Mouse (Mus musculus): ENCODE results near the gene Dab1. TPM values are rescaled to one million over a fixed set of nuclear protein-coding genes. Genes with fewer than 3 reads are reported as not detected.
A peak's percentile ranks its signal among the peaks of the same experiment; 100 is the strongest.

Dab1 gene
- total RNA-seq, 2 experiments from 2014 or later, result 117 to 119 TPM

DNA sequence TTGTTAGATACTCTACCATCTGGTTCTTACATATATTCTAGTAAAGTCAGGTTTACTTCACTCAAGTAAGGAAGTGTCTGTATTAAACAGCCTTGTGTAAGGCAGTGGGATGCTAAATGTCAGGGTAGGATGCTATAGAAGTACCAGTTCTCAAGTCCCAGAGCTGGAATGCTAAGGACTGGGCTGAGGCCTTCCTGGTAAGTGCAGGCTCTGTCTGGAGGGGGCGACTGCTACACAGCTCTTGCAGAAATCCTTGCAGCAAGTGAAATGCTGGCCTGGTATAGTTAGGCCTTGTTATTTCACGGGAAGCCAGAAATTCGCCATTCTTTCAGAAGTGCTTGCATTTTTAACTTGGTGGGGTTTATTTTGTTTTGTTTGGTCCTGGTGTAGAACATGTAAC lies 72.6 kb downstream of the Dab1 start:
- DNase-seq (ENCODE audit: low spot score in 2 of 2), result no peak

DNA sequence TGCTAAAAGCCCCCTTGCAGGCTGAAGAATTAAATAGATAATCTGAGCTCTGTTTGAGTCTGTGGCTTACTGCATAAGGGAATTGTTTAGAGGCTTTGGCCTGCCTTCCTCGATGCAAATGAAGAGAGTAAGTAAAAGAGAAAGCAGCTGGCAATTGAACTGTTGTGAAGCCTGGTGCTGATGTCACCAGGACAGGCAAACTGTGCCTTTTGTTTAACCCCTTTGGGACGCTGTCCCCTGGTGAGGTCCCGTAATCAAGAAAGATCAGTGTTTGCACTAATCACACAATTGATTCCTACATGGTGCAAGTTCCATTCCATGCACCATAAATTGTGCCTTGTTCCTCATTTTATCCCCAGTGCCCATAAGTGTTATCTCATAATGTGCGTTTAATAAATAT lies 80.6 kb downstream of the Dab1 start:
- no peak for DNase-seq (ENCODE audit: low spot score in 2 of 2)

DNA sequence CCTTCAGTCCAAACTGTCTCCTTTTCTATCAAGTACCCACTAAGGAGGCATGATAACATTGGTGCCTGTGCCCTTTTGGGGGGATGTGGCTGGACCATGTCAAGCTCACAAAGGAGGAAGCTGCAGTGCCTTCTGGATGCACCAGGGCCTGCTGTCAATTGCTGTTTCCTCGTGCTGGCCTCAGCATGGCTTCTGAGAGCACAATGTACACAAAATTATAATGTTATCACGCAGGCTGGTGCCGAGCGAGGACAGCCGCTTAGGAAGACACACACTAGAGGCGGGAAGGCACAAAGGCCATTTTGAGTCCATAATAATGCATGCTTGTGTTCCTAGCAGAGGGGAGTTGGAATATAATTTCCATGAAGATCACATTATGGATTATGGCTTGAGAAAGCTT lies 81.2 kb downstream of the Dab1 start:
- no peak for DNase-seq (ENCODE audit: low spot score in 2 of 2)

DNA sequence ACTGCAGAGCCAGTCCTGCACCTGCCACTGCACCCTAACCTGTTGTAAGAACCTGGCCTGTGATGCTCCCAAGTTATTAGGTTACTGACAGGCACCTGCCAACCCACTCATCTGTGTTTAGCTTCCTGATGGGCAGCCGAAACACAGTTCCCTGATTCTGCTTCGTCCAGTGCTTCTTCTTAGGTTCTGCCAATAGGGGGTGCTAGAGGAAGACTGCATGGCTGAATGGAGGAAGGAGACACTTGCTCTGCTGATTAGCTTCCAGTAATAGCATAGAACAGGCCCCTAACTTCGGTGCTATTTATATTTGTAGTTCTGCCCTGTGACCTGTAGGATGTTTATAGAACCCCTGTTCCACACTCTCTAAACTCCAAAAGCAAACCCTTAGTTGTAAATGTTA lies 83.0 kb downstream of the Dab1 start:
- DNase-seq (ENCODE audit: low spot score in 2 of 2), result no peak

DNA sequence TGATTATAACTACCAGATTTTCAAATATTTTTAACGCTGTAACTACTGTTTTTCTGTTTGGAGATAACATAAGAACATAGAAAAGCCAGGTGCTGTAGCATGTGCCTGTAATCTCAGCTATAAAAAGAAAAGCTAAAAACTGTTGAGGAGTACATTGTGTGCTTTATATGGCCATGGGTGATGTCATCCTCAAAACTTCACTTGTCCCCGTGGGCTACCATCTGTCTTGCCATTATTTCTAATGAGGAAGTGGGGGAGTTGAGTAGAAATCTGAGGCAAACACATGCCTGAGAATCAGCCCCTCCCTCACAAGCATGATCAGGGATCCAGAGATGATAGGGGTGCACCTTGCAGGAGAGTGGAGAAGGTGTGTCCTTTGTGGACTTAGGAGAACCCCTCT lies 85.3 kb downstream of the Dab1 start:
- no peak for DNase-seq (ENCODE audit: low spot score in 2 of 2)

DNA sequence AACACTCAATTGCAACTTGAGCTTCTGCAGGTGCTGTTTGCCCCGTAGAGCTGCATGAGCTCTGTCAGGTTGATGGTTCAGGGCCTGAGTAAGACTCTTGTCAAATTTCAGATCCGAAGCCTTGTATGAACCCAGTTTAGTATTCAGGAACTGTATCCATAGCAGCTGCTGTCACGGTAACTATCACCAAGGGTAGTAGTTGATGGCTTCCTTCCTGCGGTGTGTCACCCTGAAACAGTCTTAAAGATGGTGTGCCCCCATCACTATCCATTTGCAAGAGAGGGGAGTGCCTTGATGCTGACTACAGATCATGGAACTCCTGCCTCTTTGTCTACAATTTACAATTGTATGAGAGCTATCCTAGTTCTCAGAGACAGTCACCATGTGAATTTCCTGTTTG lies 87.3 kb downstream of the Dab1 start:
- DNase-seq (ENCODE audit: low spot score in 2 of 2), result no peak

DNA sequence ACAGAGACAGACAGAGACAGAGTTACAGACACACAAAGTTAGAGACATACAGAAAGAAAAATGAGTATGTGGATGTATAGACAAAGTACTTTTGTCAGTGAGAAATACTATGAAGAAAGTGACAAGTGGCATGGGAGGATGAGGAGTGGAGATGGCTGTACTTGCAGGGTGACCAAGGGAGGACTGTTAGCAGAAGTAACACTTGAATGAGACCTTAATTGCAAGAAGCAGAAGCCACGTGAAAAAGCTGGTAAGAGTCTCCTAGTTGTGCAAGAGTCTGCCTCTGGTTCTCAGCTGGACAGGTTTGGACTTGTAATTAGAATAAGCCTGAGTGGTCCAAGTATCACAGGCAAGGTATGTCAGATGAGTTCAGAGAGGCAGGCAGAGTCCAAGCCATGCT lies 88.0 kb downstream of the Dab1 start:
- no peak for DNase-seq (ENCODE audit: low spot score in 2 of 2)

DNA sequence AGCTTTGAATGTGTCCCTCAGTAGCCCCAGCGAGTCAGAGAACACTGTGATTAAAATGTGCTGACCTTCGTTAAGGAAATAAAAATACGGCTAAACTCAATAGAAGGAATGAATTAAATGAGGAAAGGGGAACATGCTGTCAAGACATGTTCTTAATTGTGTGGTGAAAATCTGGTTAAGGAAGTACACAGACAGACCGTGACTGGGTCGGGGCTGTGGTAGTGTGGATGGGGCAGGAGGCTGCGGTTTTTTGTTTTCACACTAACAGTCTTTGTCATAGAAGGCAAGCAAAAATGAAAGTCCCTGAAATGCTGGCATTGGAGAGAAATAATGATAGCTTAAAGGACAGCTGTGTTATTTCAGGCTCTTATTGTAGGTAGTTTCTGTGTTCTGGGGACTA lies 92.2 kb downstream of the Dab1 start:
- no peak for DNase-seq (ENCODE audit: low spot score in 2 of 2)

DNA sequence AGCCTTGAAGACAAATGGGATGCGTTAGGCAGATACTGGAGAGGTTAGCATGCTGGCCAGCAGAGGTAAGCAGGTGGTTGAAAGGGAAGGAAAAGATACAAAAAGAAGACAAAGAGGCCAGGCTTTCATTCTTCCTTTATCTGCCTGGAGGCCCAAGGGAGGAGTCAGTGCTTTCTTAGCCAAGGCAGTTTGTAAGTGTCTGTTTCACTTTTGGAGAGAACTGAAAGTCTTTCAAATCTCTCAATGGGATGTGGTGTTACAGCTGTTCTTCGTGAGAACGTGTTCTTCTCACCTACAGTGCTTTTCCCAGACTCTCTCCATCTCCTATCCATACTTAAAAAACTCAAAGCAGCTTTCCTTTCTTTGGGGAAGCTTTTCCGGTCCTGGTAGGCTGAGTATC lies 94.8 kb downstream of the Dab1 start:
- DNase-seq (ENCODE audit: low spot score in 2 of 2), result no peak

DNA sequence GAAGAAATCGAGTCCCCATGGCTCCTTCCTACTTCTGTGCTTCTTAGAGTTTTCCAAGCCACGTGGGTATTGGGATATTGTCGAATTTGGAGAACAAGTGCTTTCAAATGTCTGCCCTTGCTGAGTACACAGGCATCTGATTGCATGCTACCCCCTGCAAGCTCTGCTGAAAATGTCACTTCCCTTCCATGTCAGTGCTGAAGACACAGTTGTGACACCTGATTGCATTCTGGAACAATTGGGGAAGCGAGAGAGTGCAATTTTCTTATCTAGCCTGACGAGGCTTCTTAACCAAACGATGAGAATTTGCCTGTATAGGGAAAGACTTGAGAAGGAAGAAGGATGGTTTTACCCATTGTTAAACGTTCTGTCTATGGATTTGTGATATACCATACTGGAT lies 95.8 kb downstream of the Dab1 start:
- DNase-seq (ENCODE audit: low spot score in 2 of 2), result no peak

DNA sequence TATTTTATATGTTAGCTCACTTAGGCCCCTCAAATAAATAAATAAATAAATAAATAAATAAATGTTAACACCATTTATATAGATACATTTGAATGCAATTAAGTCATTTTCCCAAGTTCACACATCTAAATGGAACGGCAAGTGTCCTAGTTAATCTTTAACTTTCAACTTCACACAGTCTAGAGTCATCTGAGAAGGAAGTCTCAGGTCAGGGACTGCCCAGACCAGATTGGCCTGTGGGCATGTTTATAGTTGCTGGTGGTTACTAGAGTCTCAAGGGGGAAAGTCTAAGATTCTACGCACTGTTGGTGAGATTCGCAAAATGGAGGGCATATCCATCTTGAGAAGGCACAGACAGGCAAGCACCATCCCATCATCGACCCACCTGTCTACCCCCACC lies 96.4 kb downstream of the Dab1 start:
- DNase-seq (ENCODE audit: low spot score in 2 of 2), result no peak

DNA sequence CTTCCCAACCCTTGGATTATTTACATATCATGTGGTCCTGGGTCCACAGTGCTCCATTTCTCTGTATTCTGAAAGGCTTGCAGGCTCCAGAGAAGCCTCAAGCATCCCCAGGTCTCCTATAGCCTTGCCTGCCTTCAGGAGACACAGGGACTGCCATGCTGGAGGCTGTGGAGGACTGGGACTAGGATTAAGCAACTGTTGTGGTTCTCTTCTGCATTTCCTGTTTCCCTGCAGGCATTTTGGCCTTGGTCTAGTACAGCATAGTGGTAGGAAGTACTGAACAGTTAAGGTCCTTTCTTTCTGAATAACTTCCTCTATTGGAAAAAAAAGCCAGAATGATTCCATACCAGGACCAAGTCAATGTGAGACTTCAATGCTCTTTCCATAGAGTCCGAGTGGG lies 103.6 kb downstream of the Dab1 start:
- DNase-seq (ENCODE audit: low spot score in 2 of 2), result no peak

DNA sequence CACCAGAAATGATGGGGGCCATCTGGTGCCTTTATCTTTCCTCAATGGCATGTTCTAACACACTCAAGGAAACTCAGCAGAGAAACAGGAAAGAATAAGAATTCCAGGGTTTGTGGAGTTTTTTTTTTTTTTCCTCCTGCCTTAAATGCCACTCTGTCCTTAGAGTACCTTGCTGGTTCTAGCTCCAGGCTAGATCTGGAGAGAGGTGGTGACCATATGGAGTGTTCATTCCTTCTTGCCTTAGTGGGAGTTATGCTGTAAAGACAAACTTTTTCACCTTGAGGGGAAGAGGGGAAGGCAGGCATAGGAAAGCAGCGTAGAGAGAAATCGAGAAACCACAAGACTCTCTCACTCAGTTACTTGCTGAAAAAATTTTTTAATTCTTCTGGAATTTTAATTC lies 107.3 kb downstream of the Dab1 start:
- no peak for DNase-seq (ENCODE audit: low spot score in 2 of 2)

DNA sequence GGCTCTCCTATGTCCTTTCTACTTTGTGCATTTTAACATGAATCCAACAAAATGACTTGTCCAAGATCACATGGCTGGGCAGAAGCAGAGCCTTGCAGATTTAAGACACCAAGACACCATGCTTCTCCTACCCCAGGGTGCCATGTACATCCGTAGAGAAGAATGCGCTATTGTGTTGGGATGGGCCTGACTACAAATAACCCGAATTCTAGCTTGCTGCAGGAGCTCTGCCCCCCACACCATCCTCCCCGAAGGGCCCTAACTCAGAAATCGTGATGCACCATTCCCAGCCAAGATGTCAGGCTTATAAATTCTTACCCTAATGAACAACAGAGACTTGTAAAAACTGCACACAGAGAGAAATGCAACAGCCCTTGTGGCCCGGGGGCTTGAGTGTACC lies 118.0 kb downstream of the Dab1 start:
- no peak for DNase-seq (ENCODE audit: low spot score in 2 of 2)

DNA sequence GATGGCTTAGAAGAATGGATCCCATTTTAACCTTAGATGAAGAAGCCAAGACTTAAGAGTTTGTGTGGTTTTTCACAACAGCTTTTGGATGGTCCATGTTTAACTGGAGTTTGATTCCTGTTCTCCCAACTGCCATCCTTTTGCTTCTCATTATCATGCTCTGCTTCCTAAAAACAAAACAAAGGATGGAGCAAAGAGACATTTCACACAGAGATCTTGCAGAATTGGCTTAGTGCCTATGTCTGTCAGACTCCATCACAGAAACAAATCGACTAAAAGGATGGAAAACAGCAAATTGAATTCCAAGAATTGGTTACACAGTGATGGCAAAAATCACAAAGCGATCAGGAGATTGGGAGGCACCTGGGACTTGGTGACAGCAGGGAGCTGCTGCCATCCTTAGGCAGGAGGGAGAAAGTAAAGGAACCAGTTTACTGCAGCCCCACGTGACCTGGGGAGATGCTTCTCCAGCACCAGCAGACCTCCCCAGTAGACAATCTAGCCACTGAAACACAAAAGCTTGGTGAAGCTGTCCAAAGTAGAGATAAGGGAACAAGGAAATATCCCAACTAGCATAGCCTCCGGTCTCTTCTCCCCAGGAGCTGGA lies 132.2 kb downstream of the Dab1 start:
- DNase-seq (ENCODE audit: low spot score in 2 of 2), result no peak

DNA sequence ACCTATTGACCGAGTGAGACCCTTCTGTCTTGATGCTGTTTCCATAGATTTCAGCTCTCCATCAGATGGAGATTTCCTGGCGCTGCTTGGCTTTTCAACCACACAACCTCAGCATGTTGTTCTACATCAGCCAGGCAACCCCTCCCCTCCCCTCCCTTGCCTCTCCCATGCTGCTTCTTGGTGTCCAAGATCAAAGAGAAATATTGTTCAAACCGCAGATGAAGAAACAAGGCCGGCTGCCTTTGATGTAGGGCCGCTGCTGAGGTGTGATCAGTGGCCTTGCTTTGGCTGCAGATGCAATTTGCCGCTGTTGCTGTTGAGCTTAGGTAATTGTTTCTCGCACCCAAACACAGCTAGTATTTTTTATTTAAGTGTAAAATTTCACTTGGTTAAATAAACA lies 135.4 kb downstream of the Dab1 start:
- DNase-seq (ENCODE audit: low spot score in 2 of 2), result no peak

DNA sequence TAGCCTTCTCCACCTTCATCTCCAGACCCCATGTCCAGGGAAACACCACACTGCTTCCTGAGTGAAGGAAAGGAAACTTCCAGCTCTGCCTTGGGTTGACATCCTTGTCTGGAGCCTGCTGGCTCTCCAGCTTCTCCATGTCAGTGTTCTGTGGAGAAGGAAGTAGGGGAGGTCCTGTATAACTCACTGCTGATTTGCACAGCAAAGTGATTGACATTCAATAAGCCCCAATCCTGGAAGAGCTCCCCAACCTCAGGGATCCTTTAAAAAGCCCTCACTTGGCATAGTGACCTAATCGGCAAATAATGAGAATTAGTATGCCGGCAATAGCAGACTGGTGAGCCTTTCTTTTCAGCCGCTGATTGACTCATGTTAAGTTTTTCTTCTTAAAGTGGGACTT lies 138.1 kb downstream of the Dab1 start:
- DNase-seq (ENCODE audit: low spot score in 2 of 2), result no peak

DNA sequence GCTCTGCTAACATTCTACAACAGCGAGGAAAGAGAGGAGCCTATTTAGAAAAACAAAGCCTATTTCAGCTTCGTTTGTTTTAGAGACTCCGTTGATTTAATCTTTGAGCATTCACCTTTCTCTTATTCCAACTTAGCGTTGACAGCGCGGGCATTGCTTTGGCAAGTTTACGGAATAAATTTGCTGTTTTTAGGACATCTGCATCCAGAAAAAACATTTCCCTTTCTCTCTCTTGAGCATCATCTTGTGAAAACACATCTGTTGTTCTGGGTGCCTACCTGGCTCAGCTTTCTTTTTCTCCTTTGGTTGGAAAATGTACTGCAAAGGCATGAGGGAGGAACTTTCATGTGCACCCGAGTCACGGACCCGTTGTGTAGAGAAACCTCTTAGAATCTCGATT lies 143.3 kb downstream of the Dab1 start:
- DNase-seq (ENCODE audit: low spot score in 2 of 2), result peak; percentile 11 to 14

DNA sequence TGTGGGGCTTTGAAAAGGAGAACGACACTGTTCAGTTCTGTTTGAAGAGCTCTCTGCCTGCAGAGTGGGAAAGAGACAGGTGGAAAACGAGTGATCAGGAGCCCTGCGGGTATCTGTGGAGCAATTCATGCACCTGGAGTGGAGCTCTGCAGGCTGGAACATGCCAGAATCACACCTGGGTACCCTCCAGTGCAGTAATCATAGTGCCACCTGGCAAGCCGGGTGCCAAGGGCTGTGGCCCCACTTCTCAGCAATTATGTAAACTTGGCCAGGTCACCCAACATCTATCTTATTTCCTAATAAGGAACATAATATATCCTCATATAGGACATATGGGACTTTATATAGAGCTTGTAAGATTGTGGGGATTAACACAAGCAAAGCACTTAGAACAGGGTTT lies 156.6 kb downstream of the Dab1 start:
- no peak for DNase-seq (ENCODE audit: low spot score in 2 of 2)

DNA sequence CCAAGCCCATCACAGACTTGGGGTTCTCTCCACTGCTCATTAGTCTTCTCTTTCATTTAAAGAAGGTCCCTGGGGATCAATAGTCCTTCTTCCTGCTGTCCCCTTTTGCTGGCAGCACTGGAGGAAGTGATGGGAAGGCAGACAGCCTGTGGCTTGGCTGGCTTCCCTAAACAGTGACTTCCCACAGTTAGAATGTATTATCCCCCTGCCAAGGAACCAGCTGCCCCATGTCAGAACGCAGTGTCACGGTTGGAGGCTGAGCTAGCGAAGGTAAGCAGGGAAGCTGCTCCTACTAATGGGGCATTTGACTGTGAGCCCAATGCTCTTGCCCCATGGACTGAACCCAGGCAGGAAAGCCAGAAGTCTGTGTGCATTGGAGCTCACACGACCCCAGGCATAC lies 162.2 kb downstream of the Dab1 start:
- no peak for DNase-seq (ENCODE audit: low spot score in 2 of 2)

DNA sequence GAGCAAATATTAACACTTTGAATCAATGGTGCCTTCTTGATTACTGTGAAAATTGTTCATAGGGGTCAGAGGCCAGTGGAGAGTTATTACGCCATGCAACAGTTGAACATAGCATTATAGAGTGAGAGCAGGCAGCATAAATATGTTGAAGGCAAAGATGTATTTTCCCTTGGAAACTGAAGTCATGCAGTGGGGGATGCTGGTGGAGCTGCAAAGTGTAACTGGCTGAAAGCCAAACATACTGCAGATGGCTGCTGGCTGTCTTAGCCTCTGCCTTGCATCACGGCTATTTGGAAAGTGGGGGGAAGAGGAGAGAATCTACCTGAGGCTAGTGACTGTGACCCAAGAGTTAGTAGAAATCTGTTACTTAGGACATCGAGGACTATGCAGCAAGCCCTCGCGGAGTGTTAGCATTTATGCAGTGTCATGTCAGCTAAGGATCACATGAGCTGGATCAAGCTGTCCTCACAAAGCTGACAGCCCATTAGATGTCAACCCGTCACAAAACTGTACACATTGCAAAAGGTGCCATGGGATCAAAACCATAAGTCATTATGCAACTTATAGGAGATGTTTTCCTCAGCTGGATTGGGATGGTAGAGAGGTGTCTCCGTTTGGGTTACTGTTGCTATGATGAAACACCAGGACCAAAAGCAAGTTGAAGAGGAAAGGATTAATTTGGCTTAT lies 164.5 kb downstream of the Dab1 start:
- DNase-seq (ENCODE audit: low spot score in 2 of 2), result peak in 1 of 2 experiments; percentile 9

DNA sequence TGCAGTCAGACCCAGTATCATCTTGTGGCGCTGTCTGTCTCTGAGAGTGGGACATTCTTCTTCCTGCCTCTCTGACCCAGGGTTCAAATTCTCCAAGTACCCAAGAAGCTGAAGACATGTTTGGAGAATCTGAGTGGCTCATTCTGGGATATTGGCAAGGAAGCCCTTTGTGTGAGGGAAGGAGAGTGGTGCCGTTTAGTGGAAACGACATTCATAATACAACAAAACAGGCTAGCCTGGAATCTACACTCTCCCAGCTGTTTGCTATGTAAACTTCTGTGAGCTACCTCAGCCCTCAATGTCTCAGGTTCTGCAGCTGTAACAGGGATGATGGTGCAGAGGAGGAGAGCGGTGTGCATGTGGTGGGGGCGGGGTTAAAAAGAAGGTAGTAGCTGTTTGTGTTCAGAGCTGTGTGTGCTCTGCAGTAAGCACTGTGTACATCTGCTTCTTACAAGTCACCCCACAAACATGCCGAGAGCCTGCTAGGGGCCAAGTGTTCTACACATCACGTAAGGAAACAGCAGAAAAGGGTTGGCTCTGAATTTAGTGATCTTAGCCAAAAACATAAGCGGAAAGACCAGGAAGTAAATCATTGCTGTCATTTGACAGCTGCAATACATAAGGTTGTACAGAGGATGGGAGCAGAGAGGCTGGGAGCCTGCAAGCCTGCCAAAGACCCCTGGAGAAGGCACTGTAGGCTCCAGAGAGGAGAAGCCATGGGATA lies 174.6 kb downstream of the Dab1 start:
- DNase-seq (ENCODE audit: low spot score in 2 of 2), result no peak

DNA sequence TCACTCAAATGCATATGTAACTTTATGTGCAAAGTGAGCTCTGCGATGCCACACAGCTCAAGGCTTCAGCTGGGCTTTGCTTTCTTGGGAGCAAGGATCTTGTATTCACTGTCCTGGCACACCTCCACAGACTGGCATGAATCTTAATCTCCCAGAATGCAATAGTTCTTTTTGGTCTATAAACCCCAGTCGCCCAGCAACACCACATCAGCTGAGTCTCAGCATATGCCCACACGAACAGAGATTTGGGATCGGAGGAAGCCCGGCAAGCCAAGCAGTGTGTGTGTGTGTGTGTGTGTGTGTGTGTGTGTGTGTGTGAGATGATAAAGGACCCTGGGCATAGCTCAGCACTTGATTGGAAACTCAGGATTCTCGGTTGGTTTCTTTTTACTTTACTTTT lies 177.3 kb downstream of the Dab1 start:
- DNase-seq (ENCODE audit: low spot score in 2 of 2), result peak; percentile 16 to 18
